Mouse (Mus musculus): ENCODE results near the gene Psmd9. TPM values are rescaled to one million over a fixed set of nuclear protein-coding genes. Genes with fewer than 3 reads are reported as not detected.

The Psmd9 gene
- polyA plus RNA-seq, 1 experiment from 2014 or later = 82.9 TPM

DNA sequence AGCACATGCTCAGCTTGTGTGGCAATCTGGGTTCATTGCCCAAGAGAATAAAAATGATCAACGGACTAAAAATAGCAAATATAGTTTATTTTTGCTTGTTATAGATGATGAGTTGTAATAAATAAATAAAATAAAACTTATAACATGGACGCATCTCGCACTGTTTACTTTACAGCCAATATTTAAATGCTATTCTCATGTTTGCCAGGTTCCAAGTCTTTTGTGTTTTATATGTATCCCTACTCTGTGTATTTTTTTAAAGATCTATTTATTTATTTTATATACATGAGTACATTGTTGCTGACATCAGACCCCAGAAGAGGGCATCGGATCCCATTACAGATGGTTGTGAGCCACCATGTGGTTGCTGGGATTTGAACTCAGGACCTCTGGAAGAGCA lies 108.5 kb downstream of the Psmd9 start:
- Histone ChIP-seq H3K36me3 (no peaks in the 10 kb centered on the region), H3K4me1 (peaks cover 54% of the 10 kb centered on the region), H3K9ac (replicated peaks) (no peak overlapping the region), H3K27me3 (no peaks in the 10 kb centered on the region), H3K4me2 (replicated peaks) (no peak overlapping the region; the same call in 1 of the 2 replicates), H3K4me3 (no peak overlapping the region), H3K9me3 (no peaks in the 10 kb centered on the region), H3K27ac (replicated peaks) (peak overlapping the region; percentile 74)
- no peak for ATAC-seq (replicated peaks)
- 54% methylated on average over 4 of the region's 4 CpGs for WGBS

DNA sequence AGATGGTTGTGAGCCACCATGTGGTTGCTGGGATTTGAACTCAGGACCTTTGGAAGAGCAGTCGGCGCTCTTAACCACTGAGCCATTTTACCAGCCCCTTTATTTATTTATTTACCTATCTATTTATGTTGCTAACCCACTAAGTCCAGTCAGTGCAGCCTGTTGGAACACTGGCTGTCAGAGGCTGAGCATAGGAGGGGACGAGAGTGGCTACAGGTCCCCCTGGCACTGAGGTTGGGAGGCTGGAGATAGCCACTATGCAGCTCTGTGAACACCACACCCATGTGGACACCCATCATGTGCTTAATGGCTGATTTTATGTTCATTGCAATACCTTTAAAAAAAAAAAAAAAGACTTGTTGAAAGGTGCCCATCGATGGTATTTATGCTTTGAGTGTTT lies 110.0 kb downstream of the Psmd9 start:
- Histone ChIP-seq H3K27me3 (no peaks in the 10 kb centered on the region), H3K4me1 (peaks cover 39% of the 10 kb centered on the region), H3K27ac (replicated peaks) (peak overlapping the region; percentile 67), H3K9ac (replicated peaks) (no peak overlapping the region), H3K9me3 (no peaks in the 10 kb centered on the region), H3K4me2 (replicated peaks) (no peak overlapping the region), H3K36me3 (no peaks in the 10 kb centered on the region), H3K4me3 (no peak overlapping the region)
- no peak for ATAC-seq (replicated peaks)
- WGBS = 88% methylated on average over 4 of the region's 4 CpGs

DNA sequence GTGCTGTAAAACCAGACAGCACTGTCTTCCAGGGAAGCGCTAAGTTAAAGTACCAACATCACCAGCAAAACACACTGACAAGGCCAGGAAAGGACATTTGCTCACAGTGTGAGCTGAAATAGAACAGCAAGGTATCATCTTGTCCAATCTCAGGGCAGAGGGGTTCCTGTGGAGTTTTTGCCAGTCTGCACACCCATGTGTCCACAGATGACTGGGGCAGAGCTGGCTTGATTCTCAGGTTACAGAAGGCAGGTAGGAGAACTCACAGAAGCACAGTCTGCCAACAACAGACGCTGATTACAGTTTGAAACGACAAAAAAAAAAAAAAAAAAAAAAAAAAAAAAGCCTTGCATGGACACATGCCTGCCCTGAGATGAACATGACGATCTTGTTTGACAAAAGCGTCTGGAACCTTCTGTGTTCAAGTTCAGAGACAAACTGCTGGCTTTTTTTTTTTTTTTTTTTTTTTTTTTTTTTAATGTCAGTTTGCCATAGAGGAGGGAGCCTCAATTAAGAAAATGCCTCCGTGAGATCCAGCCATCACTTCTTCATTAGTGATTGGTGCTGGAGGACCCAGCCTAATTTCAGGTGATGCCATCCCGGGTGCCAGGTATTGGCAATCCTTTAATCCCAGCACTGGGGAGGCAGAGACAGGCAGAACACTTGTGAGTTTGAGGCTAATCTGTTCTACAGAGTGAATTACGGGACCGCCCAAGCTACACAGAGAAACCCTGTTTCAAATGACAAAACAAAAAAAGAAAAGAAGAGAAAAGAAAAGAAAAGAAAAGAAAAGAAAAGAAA lies 112.3 kb downstream of the Psmd9 start:
- no peak for ATAC-seq (replicated peaks)
- Histone ChIP-seq H3K4me3 (no peak overlapping the region), H3K27ac (replicated peaks) (peak overlapping the region; percentile 56), H3K4me1 (peaks cover 17% of the 10 kb centered on the region), H3K9me3 (no peaks in the 10 kb centered on the region), H3K4me2 (replicated peaks) (no peak overlapping the region), H3K27me3 (no peaks in the 10 kb centered on the region), H3K9ac (replicated peaks) (no peak overlapping the region), H3K36me3 (no peaks in the 10 kb centered on the region)
- 72% methylated on average over 9 of the region's 9 CpGs for WGBS

DNA sequence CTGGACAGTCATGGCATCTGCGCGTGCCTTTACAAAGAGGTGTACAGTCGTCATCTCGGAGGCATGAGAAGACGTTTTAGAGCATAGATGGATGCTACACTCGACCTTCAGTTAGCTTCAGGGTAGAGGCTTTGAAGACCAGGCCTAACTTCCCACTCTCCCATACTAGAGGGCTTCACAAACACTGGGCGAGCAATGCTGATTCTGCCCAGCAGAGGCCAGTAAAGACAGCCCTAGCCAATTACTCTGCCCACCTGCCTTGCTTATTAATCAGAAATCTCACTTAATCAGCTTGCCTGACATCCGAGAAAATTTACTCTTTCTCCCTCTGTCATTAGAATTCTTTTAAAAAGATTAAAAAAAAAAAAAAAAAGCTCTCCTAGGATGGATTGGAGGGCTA lies 116.0 kb downstream of the Psmd9 start:
- Histone ChIP-seq H3K4me3 (no peak overlapping the region), H3K36me3 (no peaks in the 10 kb centered on the region), H3K9me3 (no peaks in the 10 kb centered on the region), H3K4me2 (replicated peaks) (no peak overlapping the region), H3K4me1 (no peaks in the 10 kb centered on the region), H3K27me3 (no peaks in the 10 kb centered on the region), H3K27ac (replicated peaks) (no peak overlapping the region; the same call in 1 of the 2 replicates), H3K9ac (replicated peaks) (no peak overlapping the region)
- WGBS = 45% methylated on average over 8 of the region's 8 CpGs
- 0 out of 2 replicates have a peak, but pooled peaks have one; percentile 51 for ATAC-seq (replicated peaks)

DNA sequence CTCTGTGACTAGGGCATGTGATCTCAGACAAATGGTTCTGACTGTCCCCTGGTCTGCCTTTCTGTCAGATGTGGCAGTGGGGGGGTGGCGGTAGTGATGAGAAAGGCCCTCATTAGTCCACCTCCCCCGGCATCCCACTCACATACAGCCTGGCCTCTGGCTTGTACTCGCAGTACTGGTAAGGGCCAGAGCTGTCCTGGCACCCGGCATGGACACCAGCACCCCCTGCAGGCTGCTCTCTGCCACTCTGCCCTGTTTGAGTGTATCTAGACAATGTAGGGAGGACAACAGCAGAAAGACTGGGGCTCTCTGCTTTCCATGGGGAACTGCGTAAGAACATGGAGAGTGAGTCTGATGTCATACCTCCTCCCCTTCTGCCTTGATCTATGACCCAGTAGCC lies 118.9 kb downstream of the Psmd9 start:
- Histone ChIP-seq H3K9me3 (no peaks in the 10 kb centered on the region), H3K27ac (replicated peaks) (no peak overlapping the region), H3K9ac (replicated peaks) (no peak overlapping the region), H3K4me3 (no peak overlapping the region), H3K27me3 (no peaks in the 10 kb centered on the region), H3K4me2 (replicated peaks) (no peak overlapping the region), H3K4me1 (no peaks in the 10 kb centered on the region), H3K36me3 (no peaks in the 10 kb centered on the region)
- no peak for ATAC-seq (replicated peaks)
- WGBS = 82% methylated on average over 5 of the region's 5 CpGs

DNA sequence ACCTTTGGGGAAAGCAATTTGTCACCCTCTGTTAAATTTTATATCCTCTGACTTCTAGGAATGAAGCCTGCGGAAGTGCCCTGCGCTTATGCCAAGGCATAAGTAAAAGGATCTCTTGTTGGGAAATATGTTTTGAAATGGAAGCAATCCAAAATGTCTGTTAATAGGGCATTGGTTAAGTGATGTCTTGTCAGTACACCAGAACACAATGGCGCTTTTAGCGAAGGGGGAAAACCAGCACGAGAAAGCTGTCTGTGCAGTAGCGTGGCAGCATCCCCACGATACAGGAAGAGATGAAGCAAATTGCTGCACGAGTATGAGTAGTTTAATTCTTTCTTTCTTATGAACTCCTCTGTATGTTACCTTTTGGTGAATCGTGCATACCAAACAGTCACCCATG lies 125.4 kb downstream of the Psmd9 start:
- Histone ChIP-seq H3K27ac (replicated peaks) (peak overlapping the region; percentile 31), H3K4me3 (no peak overlapping the region), H3K9ac (replicated peaks) (no peak overlapping the region), H3K36me3 (no peaks in the 10 kb centered on the region), H3K4me2 (replicated peaks) (no peak overlapping the region), H3K27me3 (no peaks in the 10 kb centered on the region), H3K9me3 (no peaks in the 10 kb centered on the region), H3K4me1 (peaks cover 13% of the 10 kb centered on the region)
- ATAC-seq (replicated peaks) = no peak
- WGBS = 63% methylated on average over 9 of the region's 9 CpGs

DNA sequence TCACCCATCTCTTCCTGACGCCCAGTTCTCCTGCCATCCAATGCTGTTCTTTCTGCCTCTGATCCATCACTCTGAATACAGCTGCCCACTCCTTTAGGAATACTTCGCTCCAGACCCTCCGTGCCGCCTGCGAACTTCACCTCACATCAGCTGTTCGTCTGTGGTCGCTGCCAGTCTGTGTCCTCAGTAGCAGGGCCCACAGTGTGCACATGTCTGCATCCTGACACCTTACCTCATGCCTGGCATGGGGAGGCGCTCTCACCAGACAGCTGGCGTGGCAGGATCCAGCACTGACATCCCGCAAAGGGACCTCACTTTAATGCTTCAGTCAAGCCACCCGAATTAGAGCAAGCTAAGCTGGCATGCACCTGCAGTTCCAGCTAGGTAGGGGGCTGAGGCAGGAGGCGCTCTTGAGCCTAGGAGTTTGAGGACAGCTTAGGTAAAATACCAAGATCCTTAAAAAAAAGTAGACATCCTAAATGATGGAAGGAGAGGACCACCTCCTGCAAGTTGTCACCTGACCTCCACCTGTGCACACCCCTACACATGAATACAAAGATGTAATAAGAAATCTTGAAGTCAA lies 127.1 kb downstream of the Psmd9 start:
- WGBS = 63% methylated on average over 12 of the region's 12 CpGs
- peaks cover 29% of the 10 kb centered on the region for H3K4me1 ChIP-seq
- no peak for ATAC-seq (replicated peaks)
- H3K27ac ChIP-seq (replicated peaks) = no peak overlapping the region
- no peak overlapping the region for H3K4me3 ChIP-seq
- no peaks in the 10 kb centered on the region for H3K27me3 ChIP-seq
- no peaks in the 10 kb centered on the region for H3K36me3 ChIP-seq
- no peaks in the 10 kb centered on the region for H3K9me3 ChIP-seq
- no peak overlapping the region for H3K4me2 ChIP-seq (replicated peaks)
- no peak overlapping the region for H3K9ac ChIP-seq (replicated peaks)

DNA sequence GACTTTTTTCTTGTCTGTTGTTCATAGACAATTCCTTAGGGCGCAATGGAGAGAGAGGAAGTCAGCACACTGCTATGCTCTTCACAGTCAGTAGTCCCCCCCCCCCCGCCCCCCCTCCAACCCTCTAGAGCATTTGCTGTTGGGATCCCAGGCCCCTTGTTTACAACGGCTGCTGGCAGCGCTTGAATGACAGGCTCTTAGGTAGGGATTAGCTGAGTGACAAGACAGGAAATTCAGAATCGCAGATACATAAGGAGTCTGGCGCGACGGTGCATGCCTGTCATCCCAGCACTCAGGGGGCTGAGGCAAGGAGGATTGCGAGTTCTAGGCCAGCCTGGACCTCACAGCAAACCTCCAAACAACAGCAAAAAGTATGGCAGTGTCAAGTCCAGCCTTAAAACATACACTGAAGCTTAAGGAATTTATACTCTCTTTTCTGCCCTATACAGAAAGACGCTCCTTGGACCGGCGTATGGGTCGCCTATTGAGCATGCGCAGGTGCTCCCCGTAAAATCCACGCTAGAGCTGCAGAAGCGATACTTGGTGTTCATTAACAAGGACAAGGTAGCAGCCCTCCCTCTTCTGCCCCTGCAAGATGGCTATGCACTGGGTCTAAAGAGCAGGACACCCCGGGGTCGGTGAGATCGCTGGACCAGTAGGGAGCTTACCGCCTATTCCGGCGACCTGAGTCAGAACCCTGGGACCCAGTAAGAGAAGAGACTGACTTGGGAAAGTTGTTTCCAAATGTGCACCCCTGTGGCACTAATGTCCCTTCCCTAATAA lies 128.0 kb downstream of the Psmd9 start:
- Histone ChIP-seq H3K27ac (replicated peaks) (no peak overlapping the region), H3K4me2 (replicated peaks) (no peak overlapping the region), H3K9me3 (no peaks in the 10 kb centered on the region), H3K27me3 (no peaks in the 10 kb centered on the region), H3K4me1 (peaks cover 38% of the 10 kb centered on the region), H3K36me3 (no peaks in the 10 kb centered on the region), H3K4me3 (no peak overlapping the region), H3K9ac (replicated peaks) (no peak overlapping the region)
- no peak for ATAC-seq (replicated peaks)
- WGBS = 62% methylated on average over 23 of the region's 23 CpGs

DNA sequence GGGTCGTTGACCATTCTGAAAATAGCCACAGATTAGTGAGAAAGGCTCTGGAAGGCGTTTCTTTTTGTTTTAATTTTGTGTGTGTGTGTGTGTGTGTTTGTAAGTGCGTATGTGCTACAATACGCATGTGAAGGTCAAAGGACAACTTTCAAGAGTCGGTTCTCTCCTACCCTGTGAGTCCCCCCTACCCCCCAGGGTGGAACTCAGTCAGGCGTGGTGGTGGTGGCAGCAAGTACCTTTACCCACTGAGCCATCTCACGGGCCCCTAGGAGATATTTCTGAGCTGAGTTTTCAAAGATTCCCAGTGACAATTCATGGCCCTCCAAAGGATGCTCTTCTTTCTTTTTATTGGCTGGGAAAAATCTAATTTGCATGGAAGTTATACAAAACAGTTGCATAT lies 128.6 kb downstream of the Psmd9 start:
- Histone ChIP-seq H3K4me3 (no peak overlapping the region), H3K36me3 (no peaks in the 10 kb centered on the region), H3K27ac (replicated peaks) (no peak overlapping the region), H3K4me2 (replicated peaks) (no peak overlapping the region), H3K9me3 (no peaks in the 10 kb centered on the region), H3K4me1 (peaks cover 42% of the 10 kb centered on the region), H3K9ac (replicated peaks) (no peak overlapping the region), H3K27me3 (no peaks in the 10 kb centered on the region)
- ATAC-seq (replicated peaks) = no peak
- 70% methylated on average over 7 of the region's 7 CpGs for WGBS

DNA sequence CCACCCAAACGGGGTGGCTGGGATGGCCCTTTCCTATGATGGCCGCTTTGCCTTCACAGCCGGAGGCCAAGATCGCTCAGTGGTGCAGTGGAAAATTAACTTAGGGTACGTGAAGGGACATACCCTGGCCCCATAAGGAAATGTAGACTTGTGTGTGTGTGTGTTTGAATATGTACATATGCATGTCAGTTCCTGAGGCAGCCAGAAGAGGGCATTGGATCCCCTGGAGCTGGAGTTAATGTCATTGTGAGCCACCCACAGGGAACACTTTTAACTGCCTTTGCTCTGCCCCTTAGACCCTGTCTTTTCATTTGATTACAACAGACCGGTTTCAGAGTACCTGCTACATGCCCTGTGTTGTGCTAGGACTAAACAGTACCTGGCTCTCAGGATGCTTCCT lies 129.3 kb downstream of the Psmd9 start:
- Histone ChIP-seq H3K36me3 (no peaks in the 10 kb centered on the region), H3K27me3 (no peaks in the 10 kb centered on the region), H3K9ac (replicated peaks) (no peak overlapping the region), H3K9me3 (no peaks in the 10 kb centered on the region), H3K4me3 (no peak overlapping the region), H3K4me2 (replicated peaks) (no peak overlapping the region), H3K27ac (replicated peaks) (no peak overlapping the region), H3K4me1 (peaks cover 42% of the 10 kb centered on the region)
- 92% methylated on average over 6 of the region's 6 CpGs for WGBS
- ATAC-seq (replicated peaks) = no peak
